Mouse (Mus musculus) induced T-regulatory cell, adult 2 months (primary cell): ENCODE data around the gene Osm.

Experiments
- DNase-seq: peaks from one replicate; pipeline ENCODE4 v3.0.0-alpha.2; 2012; ENCODE audit warnings: low read depth

Gene Osm

DNA sequence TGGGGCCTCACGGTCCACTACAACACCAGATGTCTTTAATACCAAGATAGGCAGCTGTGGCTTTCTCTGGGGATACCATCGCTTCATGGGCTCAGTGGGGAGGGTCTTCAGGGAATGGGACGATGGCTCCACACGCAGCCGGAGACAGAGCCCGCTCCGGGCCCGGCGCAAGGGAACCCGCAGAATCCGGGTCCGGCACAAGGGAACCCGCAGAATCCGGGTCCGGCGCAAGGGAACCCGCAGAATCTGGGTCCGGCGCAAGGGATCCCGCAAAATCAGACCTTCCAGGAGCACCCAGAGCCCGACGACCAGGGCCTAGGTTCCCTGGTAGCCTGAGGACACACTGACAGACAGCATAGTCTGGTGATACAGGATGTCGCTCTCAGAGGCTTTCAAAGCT lies 3.5 kb downstream of the Osm start:
- no peak for DNase-seq

DNA sequence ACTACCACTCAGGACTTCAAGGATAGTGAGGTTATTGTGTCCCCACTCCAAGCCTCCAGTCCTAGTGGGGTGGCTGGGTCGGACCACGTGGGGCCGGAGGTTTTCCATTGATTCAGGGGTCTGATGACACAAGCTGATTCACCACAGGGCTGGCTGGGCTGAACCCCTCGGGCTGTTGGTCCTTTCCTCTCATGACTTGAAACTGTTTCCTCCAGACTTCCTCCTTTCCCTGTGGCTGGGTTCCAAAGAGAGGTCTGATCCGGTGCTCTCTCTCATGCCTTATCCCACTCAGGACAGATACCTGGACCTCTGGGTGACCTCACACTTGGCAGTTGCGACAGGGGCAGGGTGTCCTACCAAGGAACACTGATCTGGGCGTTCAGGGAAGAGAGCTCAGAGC lies 3.9 kb downstream of the Osm start:
- DNase-seq = no peak

GRCm38 (mm10) chr11:4241180-4241579 lies 5.0 kb downstream of the Osm start:
- DNase-seq = no peak

GRCm38 (mm10) chr11:4246126-4246525 lies 9.9 kb downstream of the Osm start:
- DNase-seq = no peak

- peak; percentile 68 for DNase-seq
These were observed 10.4 kb downstream of the Osm start for GRCm38 (mm10) chr11:4246623-4247022.

DNA sequence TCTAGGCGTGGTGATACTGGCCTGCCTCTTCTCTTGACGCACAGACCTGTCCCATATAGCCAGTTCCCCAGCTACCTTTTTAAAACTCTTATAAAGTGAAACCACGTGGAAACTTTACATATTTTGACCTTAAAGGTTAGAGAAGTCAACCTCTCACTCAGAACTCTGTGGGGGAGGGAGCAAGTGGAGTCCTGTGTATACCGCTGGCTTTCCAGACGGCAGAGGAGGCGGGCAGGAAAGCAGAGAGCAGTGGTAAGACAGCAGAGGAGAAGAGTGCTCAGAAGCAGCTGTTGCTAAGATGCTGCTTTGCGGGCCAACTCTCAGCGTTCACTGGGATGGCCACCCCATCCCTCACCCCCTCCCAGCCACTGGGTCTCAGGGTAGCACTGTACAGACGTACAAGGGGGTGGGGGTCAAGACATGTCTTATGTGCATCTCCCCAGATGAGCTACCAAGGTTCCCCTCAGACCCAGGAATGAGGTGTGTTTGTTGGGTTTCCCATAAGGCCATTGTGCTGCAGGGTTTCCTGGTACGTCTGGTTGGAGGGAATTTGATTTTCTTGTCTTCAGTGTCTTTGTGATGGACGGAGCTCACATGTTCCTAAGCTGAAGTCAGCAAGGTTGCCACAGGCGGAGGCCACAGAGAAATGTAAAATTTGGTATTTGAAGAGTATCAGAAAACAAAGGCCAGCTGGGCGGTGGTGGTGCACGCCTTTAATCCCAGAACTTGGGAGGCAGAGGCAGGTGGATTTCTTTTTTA lies 11.2 kb downstream of the Osm start:
- DNase-seq = peak; percentile 74

GRCm38 (mm10) chr11:4249151-4249550 lies 12.9 kb downstream of the Osm start:
- peak; percentile 44 for DNase-seq

- DNase-seq = no peak
These were observed 14.1 kb downstream of the Osm start for GRCm38 (mm10) chr11:4250290-4250689.

DNA sequence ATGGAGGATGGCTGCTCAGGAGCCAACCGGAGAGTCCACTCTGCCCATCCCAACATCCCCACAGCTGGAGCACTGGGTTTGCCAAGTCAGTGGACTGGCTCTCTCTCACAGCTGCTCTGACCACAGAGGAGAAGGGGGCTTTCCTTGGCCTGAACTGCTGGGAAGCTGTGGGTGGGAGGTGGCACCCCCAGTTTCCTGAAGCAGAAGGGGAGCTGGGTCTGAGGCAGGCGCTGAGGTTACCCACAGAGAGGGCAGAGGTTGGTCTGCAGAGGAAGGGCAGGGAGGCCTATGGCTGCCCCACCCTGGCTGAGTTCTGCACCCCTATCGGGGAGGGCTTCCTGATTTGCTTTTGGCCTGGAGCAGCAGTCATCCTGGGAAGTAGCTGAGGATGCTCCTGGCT lies 15.2 kb downstream of the Osm start:
- peak; percentile 56 for DNase-seq

- no peak for DNase-seq
These were observed 16.7 kb downstream of the Osm start for GRCm38 (mm10) chr11:4252886-4253285.

- DNase-seq = no peak
These were observed 20.8 kb downstream of the Osm start, which contains the start of gene Lif for GRCm38 (mm10) chr11:4256846-4257607. Gene Lif (plus strand): TSS chr11:4257557.

GRCm38 (mm10) chr11:4257756-4258155 lies 21.5 kb downstream of the Osm start:
- no peak for DNase-seq

DNA sequence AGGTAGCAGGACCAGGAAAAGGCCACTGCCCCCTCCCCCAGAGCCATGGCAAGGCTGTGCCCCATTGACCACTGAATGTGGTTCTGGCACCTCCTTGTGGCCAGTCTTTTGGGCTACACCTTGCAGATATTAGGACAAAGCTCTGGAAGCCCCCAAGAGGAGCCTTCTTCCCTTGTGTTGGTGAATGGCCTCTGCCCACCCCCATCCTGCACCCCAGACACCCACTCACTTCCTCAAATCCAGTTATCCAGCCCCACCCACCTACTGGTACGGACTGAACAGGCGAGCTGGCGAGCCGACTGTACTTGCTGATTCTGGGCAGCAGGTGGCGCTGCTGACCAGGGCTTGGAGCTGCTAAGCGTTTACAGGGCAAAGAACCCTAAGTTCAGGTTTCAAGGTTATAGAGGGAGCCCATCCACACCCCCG lies 22.4 kb downstream of the Osm start:
- peak; percentile 94 for DNase-seq

- peak; percentile 73 for DNase-seq
These were observed 24.4 kb downstream of the Osm start for GRCm38 (mm10) chr11:4260463-4261187.

DNA sequence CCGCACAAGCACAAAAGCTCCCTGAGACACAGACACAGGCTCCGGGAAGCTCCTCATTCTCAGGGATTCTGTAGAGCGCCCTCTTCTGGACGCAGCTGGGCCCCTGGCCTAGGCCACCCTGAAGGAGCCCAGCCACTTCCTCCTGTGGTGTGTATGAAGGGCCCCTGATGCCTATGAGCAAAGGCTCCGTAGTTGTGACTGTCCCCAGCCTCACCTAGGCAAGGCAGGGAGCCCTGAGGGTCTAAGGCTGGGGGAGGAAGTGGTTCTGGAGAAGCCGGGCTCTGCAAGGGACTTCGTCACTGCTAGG lies 24.9 kb downstream of the Osm start:
- peak; percentile 87 for DNase-seq

DNA sequence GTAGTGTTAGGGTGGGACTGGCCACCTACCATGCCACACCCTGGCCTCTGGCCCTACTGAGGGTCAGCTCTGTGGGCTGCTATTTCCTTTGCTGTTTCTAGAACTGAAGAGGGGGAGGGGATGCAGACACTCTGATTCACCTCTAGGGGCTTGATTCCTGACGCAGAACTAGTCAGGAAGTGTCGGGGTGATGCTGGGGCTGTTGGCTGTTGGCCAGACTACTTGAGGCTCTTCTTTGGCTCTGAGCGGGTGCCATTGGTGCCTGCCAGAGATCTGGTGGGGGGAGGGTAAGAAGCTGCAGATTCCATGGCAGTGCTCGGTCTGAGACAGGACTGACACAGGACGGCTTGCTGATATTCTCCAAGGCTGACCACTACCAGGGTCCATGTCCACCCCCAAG lies 25.7 kb downstream of the Osm start:
- DNase-seq = peak; percentile 77

- peak; percentile 61 for DNase-seq
These were observed 26.6 kb downstream of the Osm start for GRCm38 (mm10) chr11:4262847-4263246.

GRCm38 (mm10) chr11:4263296-4263695 lies 27.1 kb downstream of the Osm start:
- DNase-seq = no peak

GRCm38 (mm10) chr11:4264066-4264465 lies 27.8 kb downstream of the Osm start:
- DNase-seq = no peak

- DNase-seq = peak; percentile 71
These were observed 30.3 kb downstream of the Osm start for GRCm38 (mm10) chr11:4266271-4267201.

- DNase-seq = peak; percentile 52
These were observed 31.0 kb downstream of the Osm start for GRCm38 (mm10) chr11:4267202-4267578.

- peak; percentile 86 for DNase-seq
These were observed 32.3 kb downstream of the Osm start for GRCm38 (mm10) chr11:4268500-4268899.
